16 mouse cellular contexts compared by ENCODE assay signal in the genomic region with DNA sequence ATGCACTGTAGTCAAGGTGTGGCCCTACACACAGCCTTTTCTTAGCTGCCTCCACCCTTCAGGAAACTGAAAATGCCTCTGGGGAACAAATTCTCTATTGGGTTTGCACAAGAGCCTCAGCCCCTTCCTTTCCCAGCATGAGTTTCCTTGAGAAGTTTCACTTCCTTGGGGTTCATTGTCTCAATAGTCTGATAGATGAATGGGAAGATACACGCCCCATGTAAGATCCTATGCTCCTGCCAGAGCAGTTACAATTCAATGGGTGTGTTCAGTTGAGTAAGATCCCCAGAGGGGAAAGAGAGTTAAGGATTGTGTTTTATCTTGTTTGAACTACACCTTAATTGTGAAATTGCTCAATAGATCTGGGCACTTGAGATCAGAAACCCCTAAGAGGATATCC.
DNase-seq lines count a peak whose midpoint lies in the region; ATAC-seq lines count a peak whose summit lies in the region.
"Had no signal": no experiment of that assay in that cellular context is flagged by ENCODE, and none has a peak within 500 bp of the region (broad histone marks: within the 10 kb centered on the region; RNA-seq: fewer than 3 reads in every experiment).

No protein-coding gene starts in this region.

- no peaks in the 10 kb centered on the region for H3K36me3 ChIP-seq in kidney, embryonic 15.5 days
- H3K36me3 ChIP-seq: neural tube, embryonic 13.5 days had no signal

- no peak overlapping the region for H3K4me2 ChIP-seq in kidney, embryonic 15.5 days
- H3K4me2 ChIP-seq: liver, embryonic 11.5 days; neural tube, embryonic 13.5 days had no signal

- no peaks in the 10 kb centered on the region for H3K27me3 ChIP-seq in kidney, embryonic 15.5 days
- H3K27me3 ChIP-seq: neural tube, embryonic 13.5 days had no signal

- peak; percentile 4 for DNase-seq in kidney, adult 11 months
- peak; percentile 13 for DNase-seq in lung, postnatal 36 days
- DNase-seq in lung, postnatal 14 days, result no peak
- no peak for DNase-seq in frontal cortex, adult 2 months (ENCODE audit: extremely low spot score in 1 of 2, low spot score in 1 of 2)
- no peak for DNase-seq in Muller cell, postnatal 12 days (ENCODE audit: inconsistent ontology term)
- DNase-seq: cerebellum, postnatal 10 days; gastrocnemius, postnatal 10 days; thymus, postnatal 14 days had no signal

- 73% methylated on average over 1 of the region's 1 CpGs for WGBS in kidney, embryonic 15.5 days

- no peaks in the 10 kb centered on the region for H3K9me3 ChIP-seq in kidney, embryonic 15.5 days (replicated peaks)
- H3K9me3 ChIP-seq: neural tube, embryonic 13.5 days had no signal

- no peaks in the 10 kb centered on the region for H3K4me1 ChIP-seq in kidney, embryonic 15.5 days
- H3K4me1 ChIP-seq: neural tube, embryonic 13.5 days had no signal

- no peak overlapping the region for H3K4me3 ChIP-seq in kidney, embryonic 15.5 days (replicated peaks)
- H3K4me3 ChIP-seq: neural tube, embryonic 13.5 days had no signal

- no peak for ATAC-seq in kidney, embryonic 15.5 days (replicated peaks; ENCODE audit: low FRiP score)
- ATAC-seq in common myeloid progenitor, adult 5-6 weeks (replicated peaks; ENCODE audit: low read depth, poor library complexity, severe bottlenecking), result peak; percentile 88
- peak; percentile 92 for ATAC-seq in monocyte, adult 5-6 weeks (replicated peaks; ENCODE audit: insufficient number of reproducible peaks, low FRiP score, low TSS enrichment, poor library complexity, severe bottlenecking)
- ATAC-seq: hindbrain, embryonic 16.5 days; midbrain, embryonic 16.5 days had no signal

- no peak overlapping the region for H3K27ac ChIP-seq in kidney, embryonic 15.5 days
- H3K27ac ChIP-seq: macrophage; neural tube, embryonic 13.5 days had no signal

- no peak overlapping the region for H3K9ac ChIP-seq in kidney, embryonic 15.5 days
- H3K9ac ChIP-seq: neural tube, embryonic 13.5 days had no signal

Comparison
In these comparisons a context has a peak if more than half of its experiments do, and no peak if none do; other contexts are left out.
1. DNase-seq: peak in kidney, adult 11 months (single experiment) and lung, postnatal 36 days (single experiment); none in lung, postnatal 14 days (single experiment), frontal cortex, adult 2 months (0 of 2) and Muller cell, postnatal 12 days (single experiment).